Mouse (Mus musculus): ENCODE results near the gene Ubp1.

Gene Ubp1

DNA sequence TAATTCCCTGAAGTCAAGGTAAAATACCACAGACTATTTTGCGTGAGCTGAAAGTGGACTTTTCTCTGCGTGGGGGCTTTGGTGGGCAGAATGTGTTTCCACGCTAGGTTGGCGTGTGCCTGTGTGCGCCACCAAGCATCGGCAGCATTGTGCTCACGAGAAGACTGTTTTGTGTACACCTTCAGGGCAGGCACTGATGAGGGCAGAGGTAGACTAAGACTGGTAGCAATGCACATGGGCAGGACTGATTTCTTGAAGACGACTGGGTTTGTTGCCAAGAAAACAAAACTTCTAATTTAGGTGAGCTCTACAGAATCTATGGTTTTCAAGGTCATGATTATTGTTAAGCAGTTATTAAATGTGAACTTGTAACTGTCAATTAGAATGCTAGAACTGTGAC is 38.7 kb downstream of the Ubp1 start:
- DNase-seq (ENCODE audit: low spot score in 2 of 2) = no peak

DNA sequence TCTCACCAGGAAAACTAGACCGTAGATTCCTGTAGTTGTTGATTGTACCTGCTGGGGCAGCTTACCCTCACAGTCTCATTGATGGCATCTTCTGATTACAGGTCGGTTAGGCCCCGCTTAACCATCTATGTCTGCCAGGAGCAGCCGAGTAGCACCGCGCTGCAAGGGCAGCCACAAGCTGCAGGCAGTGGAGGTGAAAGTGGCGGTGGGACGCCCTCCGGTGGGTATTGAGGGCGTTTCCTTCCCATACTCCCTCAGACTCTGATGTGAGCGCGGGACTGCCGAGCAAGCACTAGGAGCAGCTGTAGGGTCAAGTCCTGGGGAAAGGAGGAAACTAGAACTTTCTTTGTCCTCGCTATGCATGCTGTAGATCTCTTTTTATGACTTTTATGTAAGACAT is 39.3 kb downstream of the Ubp1 start:
- DNase-seq (ENCODE audit: low spot score in 2 of 2) = peak in 1 of 2 experiments; percentile 26

- DNase-seq (ENCODE audit: low spot score in 2 of 2) = no peak
Measured at GRCm38 (mm10) chr9:113971615-113972014, 40.9 kb downstream of the Ubp1 start.

GRCm38 (mm10) chr9:113973857-113974256 is 43.1 kb downstream of the Ubp1 start:
- DNase-seq (ENCODE audit: low spot score in 2 of 2) = no peak

DNA sequence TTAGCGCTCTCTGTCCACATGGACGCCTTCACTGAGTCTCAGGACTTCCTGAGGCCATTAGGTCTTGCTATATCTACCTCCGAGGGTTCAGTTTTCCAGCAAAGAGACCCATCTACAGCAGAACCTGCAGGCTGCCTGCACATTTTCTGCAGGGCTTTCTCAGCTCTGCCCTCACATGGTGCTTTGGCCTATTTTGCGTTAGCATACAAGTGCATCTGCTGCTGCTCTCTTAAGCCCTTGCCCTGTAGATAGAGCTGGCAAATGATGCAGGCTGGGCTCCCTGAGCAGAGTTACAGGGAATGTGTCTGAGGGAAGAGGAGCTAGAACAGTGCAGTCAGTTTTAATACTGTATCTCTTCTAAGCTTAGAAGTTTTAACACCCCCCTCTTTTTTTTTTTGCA is 44.2 kb downstream of the Ubp1 start:
- no peak for DNase-seq (ENCODE audit: low spot score in 2 of 2)

DNA sequence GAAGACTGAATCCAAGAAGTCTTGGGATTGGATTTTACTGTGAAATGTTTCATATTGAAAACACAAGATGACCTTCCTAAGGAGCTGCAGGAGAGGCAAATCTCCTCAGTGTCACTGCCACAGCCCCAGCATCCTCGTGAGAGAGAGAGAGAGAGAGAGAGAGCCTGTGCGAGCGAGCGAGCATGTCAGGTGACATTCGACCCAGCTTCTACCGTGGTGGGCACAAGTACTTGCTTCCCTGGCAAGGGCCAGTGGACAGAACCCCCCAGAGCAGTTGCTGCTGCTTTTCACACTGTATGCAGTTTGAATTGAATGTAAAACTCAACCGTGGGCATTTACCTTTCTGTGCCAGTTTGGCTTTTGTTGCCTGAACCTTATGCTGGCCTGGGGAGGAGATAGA is 44.7 kb downstream of the Ubp1 start:
- no peak for DNase-seq (ENCODE audit: low spot score in 2 of 2)

- DNase-seq (ENCODE audit: low spot score in 2 of 2) = no peak
Measured at GRCm38 (mm10) chr9:113976264-113976663, 45.5 kb downstream of the Ubp1 start.

DNA sequence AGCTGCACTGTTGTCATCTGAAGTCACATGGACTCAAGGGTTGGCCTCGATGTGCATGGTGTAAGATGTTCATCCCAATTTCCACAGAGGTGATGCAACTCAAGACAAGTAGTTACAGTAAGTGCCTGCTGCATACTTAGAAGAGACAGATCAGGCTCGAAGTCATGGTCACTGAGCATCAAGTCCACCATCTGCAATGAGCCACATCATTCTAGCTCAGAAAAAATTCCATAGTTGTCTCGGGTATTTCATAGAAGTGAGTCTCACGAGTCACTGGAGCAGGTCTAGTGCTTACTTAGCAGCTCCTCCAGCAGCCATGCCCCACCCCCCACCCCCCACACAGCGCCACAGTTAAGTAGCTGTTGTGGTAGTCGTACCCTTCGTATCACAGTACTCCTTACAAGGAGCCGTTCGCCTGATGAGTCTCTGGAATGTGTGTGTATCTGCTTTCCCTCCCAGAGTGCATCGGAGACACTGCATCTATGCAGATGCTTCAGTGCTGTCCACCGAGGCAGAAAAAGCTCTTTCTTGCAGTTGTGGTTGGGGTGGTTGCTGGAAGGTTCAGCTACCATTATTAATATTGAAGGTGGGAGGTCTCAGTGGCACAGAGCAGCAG is 46.6 kb downstream of the Ubp1 start:
- DNase-seq (ENCODE audit: low spot score in 2 of 2) = no peak

GRCm38 (mm10) chr9:113978656-113979055 is 47.9 kb downstream of the Ubp1 start:
- no peak for DNase-seq (ENCODE audit: low spot score in 2 of 2)

DNA sequence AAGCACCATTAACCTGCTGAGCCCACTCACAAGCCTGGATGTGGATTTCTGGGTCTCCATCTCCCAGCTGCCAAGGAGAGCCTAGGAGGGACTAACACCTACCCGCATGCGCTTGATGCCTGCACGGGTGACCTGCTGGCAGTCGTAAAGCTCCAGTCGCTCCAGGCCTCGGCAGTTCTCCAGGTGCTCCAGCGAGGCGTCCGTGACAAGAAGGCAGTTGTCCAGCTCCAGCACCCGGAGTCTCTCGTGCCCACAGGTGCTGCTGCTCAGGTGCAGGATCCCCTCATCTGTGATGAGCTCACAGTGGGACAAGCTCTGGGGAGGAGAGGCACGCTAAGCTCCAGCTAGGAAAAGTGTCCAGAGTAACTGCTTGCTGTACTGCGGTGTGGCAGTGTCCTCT is 48.6 kb downstream of the Ubp1 start:
- DNase-seq (ENCODE audit: low spot score in 2 of 2) = no peak

DNA sequence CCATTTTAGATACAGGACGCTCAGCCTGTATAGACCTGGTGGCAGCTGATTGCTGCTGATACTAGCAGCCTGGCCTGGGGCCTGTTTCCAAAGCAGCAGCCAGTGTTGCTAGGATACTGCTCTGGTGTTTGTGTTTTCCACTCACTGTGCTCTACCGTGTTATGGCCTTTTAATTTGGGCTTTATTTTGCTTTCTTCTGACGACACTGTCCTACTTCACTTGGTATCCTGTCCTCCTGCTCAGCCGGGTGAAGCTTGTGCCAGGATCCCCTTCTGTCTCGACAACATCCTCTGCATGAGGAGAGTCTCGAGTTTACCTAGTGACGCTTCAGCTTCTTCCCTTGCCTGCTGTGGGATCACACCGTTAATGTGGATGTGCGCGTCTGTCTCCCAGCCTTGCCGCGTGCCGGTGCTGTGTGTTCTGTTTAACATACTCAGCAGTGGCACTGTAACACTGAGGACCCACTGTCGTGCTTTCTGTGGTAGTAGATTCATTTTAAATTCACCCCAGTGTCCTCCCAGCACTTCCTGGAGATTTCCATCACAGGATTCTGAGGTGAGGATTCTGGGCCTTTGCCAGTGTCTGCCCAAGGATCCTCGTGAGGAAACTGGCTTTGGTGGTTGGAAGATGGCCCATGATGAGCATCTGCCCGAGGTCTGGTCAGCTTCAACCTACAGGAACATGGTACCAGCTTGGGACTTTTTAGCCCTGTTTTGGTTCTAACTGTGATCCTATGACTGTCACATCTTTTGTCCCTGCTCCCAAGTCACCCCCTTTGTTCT is 50.6 kb downstream of the Ubp1 start:
- DNase-seq (ENCODE audit: low spot score in 2 of 2) = no peak

- DNase-seq (ENCODE audit: low spot score in 2 of 2) = no peak
Measured at GRCm38 (mm10) chr9:113982451-113982850, 51.7 kb downstream of the Ubp1 start.

DNA sequence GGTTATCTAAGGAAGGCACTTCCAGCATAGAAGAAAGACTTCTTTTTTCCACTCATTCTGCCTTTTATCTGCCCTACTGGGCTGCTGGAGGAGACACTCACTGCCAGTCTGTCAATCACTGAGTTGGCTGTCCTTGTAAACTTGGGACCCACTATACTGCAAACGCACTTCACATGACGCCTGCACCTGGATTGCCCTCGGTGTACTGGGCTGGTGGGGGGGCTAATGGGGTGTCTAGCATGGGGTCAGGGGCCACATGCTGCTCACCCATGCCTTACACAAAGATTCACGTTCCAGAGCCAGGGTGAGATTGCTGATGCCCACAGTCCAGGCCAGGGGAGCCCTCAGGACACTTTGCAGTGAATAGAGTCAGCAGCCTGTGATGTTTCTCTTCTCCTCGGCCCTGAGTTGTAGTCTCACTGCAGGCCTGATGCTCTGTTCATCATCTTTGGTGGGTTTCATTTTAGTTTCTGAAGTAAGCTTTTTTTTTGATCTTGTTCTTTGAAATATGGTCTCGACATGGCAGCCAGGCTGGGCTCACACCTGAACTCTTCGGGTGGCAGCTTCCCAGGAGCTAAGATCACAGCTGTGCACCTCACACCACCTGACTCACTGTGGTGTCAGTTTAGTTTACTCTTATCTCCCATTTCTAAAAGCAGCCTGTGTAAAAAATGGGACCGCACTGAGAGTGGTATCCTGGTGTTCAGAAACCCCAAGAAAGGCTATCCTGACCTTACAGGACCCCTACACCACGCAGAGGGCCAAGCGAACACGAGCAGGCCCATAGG is 52.3 kb downstream of the Ubp1 start:
- no peak for DNase-seq (ENCODE audit: low spot score in 2 of 2)

- DNase-seq (ENCODE audit: low spot score in 2 of 2) = no peak
Measured at GRCm38 (mm10) chr9:113984946-113985620, 54.3 kb downstream of the Ubp1 start.

DNA sequence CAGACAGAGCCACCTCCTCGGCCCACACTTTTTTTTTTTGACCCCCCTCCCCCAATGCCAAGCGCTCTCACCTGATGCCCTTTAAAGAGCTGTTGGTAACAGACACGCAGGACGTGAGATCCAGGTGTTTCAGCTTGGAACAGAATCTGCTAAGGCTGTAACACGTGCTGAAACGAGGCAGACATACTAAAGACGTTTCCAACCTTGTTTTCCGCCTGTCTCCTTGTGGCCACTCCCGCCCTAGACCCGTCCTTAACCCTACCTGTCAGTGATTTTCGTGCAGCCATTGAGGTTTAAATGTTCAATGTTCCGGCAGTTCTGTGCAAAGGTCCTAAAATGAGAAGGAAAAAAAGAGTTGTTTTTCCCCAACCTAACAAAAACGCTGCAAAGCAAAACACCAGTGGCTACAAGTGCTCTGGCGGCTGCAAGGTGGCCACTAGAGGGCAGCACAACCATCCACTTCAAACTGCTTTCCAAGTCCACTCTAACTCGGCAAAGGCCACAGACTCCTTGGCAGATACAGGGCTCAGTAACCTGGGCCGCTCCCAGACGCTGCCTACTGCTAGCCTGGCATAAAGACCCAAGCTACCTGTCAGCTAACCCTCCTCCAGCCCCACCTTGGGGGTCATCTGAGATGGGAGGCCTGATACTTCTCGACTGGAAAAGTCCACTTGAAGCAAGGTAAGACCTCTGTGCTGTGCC is 60.0 kb downstream of the Ubp1 start:
- DNase-seq (ENCODE audit: low spot score in 2 of 2) = peak; percentile 55 to 62

DNA sequence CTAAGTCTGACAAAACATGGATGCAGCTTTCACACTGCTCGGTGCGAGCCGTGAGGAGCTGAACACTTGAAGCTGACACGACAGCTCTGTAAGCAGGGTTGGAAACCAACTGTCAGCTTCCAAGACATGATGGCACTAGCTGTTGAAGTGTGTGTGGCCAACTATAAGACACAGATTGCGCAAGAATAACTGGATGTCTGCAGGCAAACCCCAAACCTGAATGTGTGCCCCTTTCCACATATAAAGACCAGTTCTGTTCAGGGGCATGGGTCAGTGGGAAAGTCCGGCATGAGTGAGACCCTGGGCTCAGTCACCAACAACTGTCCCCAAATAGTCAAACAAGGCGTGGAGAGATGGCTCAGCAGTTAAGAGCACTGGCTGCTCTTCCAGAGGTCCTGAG is 62.1 kb downstream of the Ubp1 start:
- no peak for DNase-seq (ENCODE audit: low spot score in 2 of 2)

GRCm38 (mm10) chr9:113998311-113998710 is 67.6 kb downstream of the Ubp1 start:
- no peak for DNase-seq (ENCODE audit: low spot score in 2 of 2)

DNA sequence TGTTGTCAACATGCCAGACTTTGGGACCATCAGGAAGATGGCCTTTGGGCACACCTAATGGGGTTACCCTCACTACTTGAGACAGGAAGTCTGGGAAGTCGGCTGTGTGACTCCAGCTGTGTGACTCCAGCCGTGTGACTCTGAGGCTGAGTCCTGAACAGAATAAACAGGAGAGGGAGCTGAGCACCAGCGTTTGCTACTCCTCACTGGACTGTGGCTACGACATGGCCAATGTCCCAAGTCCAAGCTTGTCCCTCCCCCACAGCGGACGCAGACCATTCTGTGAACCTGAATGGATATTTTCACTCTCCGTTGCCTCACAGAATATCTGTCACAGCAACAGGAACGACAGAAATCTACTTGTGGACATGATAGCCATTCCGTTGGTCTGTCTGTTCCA is 76.1 kb downstream of the Ubp1 start:
- DNase-seq (ENCODE audit: low spot score in 2 of 2) = no peak

DNA sequence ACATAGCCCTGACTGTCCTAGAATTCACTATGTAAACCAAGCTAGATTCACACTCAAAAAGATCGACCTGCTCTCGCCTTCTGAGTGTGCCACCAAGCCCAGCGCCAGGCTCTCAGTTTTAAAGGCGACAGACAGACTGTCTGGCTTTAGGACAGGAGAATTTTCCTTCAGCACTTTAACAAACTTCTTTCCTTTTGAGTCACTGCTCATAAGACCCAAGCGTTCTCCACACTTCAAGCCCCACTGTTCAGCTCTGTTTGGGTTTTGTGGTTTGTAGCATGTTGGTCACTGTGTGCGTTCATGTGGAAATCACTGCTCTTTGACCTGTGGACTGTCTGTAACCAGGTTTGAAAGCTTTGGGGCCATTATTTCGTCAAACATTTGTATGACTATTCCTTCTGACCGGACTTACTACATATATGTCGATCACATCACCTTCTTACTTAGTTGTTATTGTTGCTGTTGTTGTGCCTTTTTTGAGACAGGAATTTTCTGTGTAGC is 77.2 kb downstream of the Ubp1 start:
- no peak for DNase-seq (ENCODE audit: low spot score in 2 of 2)

GRCm38 (mm10) chr9:114009526-114009925 is 78.8 kb downstream of the Ubp1 start:
- DNase-seq (ENCODE audit: low spot score in 2 of 2) = no peak

DNA sequence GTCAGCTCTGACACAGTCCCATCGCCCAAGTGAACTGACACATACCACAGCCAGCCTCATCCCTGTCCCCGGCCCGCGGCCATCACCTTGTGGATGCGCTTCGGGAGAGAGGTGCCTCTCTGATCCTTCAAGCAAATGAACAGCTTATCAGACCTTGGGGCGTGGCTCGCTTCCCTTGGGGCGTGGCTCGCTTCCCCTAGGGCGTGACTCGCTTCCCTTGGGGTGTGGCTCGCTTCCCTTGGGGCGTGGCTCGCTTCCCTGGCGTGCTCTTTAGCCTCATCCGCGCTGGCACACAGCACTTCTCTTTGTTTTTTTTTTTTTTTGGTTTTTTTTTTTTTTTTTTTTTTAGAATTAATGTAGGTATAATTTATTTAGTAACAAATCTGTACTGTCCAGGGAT is 80.5 kb downstream of the Ubp1 start:
- no peak for DNase-seq (ENCODE audit: low spot score in 2 of 2)

Measured in spleen, postnatal 36 days (tissue).